Mouse (Mus musculus) cortical plate, adult 2 months (tissue): ENCODE data around the gene Rapgefl1.

Experiments
- CTCF ChIP-seq: fragments of 200-500 bp; IDR thresholded peaks from 2 replicates; pipeline ENCODE4 v1.5.1; 2011; ENCODE audit warnings: mild to moderate bottlenecking, control low read depth, low read length; ENCODE audit not compliant: insufficient read depth; ENCODE audit errors: extremely low read depth
- POLR2A ChIP-seq: fragments of 200-500 bp; IDR thresholded peaks from 2 replicates; pipeline ENCODE4 v1.6.1; 2011; ENCODE audit warnings: mild to moderate bottlenecking, low read length, control low read depth; ENCODE audit not compliant: insufficient read depth; ENCODE audit errors: extremely low read depth

GRCm38 (mm10) chr11:98887703-98888102 lies 51.1 kb downstream of the Rapgefl1 start:
- TF ChIP-seq POLR2A, result no peak
- TF ChIP-seq CTCF, result no peak
